Mouse (Mus musculus): ENCODE measurements around the gene Dock2. TPM values are rescaled to one million over a fixed set of nuclear protein-coding genes. Genes with fewer than 3 reads are reported as not detected.

Dock2 gene
- polyA plus RNA-seq, 2 experiments: 1.6 to 2.6 TPM

- no peak for DNase-seq (ENCODE audit: low spot score)
- Histone ChIP-seq H3K4me1 (ENCODE audit: control insufficient read depth, insufficient read depth, low read length) (no peaks in the 10 kb centered on the region), H3K4me2 (replicated peaks; ENCODE audit: low read depth, low read length, severe bottlenecking) (no peak overlapping the region), H3K9me3 (ENCODE audit: control insufficient read depth, low read length) (no peaks in the 10 kb centered on the region), H3K4me3 (replicated peaks; ENCODE audit: low read length) (no peak overlapping the region), H3K27ac (replicated peaks; ENCODE audit: low read depth, low read length) (no peak overlapping the region), H3K9ac (ENCODE audit: low read depth, low read length, severe bottlenecking) (no peak overlapping the region), H3K36me3 (ENCODE audit: control insufficient read depth, insufficient read depth, low read length) (no peaks in the 10 kb centered on the region), H3K27me3 (ENCODE audit: control insufficient read depth, insufficient read depth, low read length) (no peaks in the 10 kb centered on the region)
- TF ChIP-seq POLR2A (IDR thresholded peaks at IDR 0.05; ENCODE audit: borderline replicate concordance, extremely low read depth, insufficient read depth, insufficient read length): no peak
- 83% methylated on average over 3 of the region's 3 CpGs for WGBS
- no peak for ATAC-seq (ENCODE audit: low FRiP score, low read depth)
Measured at GRCm38 (mm10) chr11:34530971-34531370, 252.7 kb downstream of the Dock2 start.

GRCm38 (mm10) chr11:34528006-34528405 lies 255.7 kb downstream of the Dock2 start:
- Histone ChIP-seq H3K9me3 (ENCODE audit: control insufficient read depth, low read length) (no peaks in the 10 kb centered on the region), H3K4me3 (replicated peaks; ENCODE audit: low read length) (no peak overlapping the region), H3K36me3 (ENCODE audit: control insufficient read depth, insufficient read depth, low read length) (no peaks in the 10 kb centered on the region), H3K4me1 (ENCODE audit: control insufficient read depth, insufficient read depth, low read length) (no peaks in the 10 kb centered on the region), H3K27ac (replicated peaks; ENCODE audit: low read depth, low read length) (no peak overlapping the region), H3K9ac (ENCODE audit: low read depth, low read length, severe bottlenecking) (no peak overlapping the region), H3K4me2 (replicated peaks; ENCODE audit: low read depth, low read length, severe bottlenecking) (no peak overlapping the region), H3K27me3 (ENCODE audit: control insufficient read depth, insufficient read depth, low read length) (no peaks in the 10 kb centered on the region)
- DNase-seq (ENCODE audit: low spot score) (no peak), ATAC-seq (ENCODE audit: low FRiP score, low read depth) (no peak)
- no peak for TF ChIP-seq POLR2A (IDR thresholded peaks at IDR 0.05; ENCODE audit: borderline replicate concordance, extremely low read depth, insufficient read depth, insufficient read length)
- 77% methylated on average over 4 of the region's 4 CpGs for WGBS

- 87% methylated on average over 5 of the region's 5 CpGs for WGBS
- no peaks in the 10 kb centered on the region for H3K4me1 ChIP-seq (ENCODE audit: control insufficient read depth, insufficient read depth, low read length)
- no peak overlapping the region for H3K4me3 ChIP-seq (replicated peaks; ENCODE audit: low read length)
- H3K9me3 ChIP-seq (ENCODE audit: control insufficient read depth, low read length): no peaks in the 10 kb centered on the region
- H3K27ac ChIP-seq (replicated peaks; ENCODE audit: low read depth, low read length): no peak overlapping the region
- H3K9ac ChIP-seq (ENCODE audit: low read depth, low read length, severe bottlenecking): no peak overlapping the region
- TF ChIP-seq POLR2A (IDR thresholded peaks at IDR 0.05; ENCODE audit: borderline replicate concordance, extremely low read depth, insufficient read depth, insufficient read length): no peak
- H3K27me3 ChIP-seq (ENCODE audit: control insufficient read depth, insufficient read depth, low read length): no peaks in the 10 kb centered on the region
- ATAC-seq (ENCODE audit: low FRiP score, low read depth): no peak
- H3K4me2 ChIP-seq (replicated peaks; ENCODE audit: low read depth, low read length, severe bottlenecking): no peak overlapping the region
- no peak for DNase-seq (ENCODE audit: low spot score)
- H3K36me3 ChIP-seq (ENCODE audit: control insufficient read depth, insufficient read depth, low read length): no peaks in the 10 kb centered on the region
Measured at GRCm38 (mm10) chr11:34527238-34527637, 256.5 kb downstream of the Dock2 start.

- Histone ChIP-seq H3K4me3 (replicated peaks; ENCODE audit: low read length) (no peak overlapping the region), H3K4me1 (ENCODE audit: control insufficient read depth, insufficient read depth, low read length) (no peaks in the 10 kb centered on the region), H3K36me3 (ENCODE audit: control insufficient read depth, insufficient read depth, low read length) (no peaks in the 10 kb centered on the region), H3K4me2 (replicated peaks; ENCODE audit: low read depth, low read length, severe bottlenecking) (no peak overlapping the region), H3K9ac (ENCODE audit: low read depth, low read length, severe bottlenecking) (no peak overlapping the region), H3K27ac (replicated peaks; ENCODE audit: low read depth, low read length) (no peak overlapping the region), H3K9me3 (ENCODE audit: control insufficient read depth, low read length) (no peaks in the 10 kb centered on the region), H3K27me3 (ENCODE audit: control insufficient read depth, insufficient read depth, low read length) (no peaks in the 10 kb centered on the region)
- TF ChIP-seq POLR2A (IDR thresholded peaks at IDR 0.05; ENCODE audit: borderline replicate concordance, extremely low read depth, insufficient read depth, insufficient read length): no peak
- 63% methylated on average over 7 of the region's 7 CpGs for WGBS
- ATAC-seq (ENCODE audit: low FRiP score, low read depth) (no peak), DNase-seq (ENCODE audit: low spot score) (no peak)
Measured at GRCm38 (mm10) chr11:34525096-34525891, 258.4 kb downstream of the Dock2 start.

- WGBS: 63% methylated on average over 4 of the region's 4 CpGs
- ATAC-seq (ENCODE audit: low FRiP score, low read depth): no peak
- Histone ChIP-seq H3K4me1 (ENCODE audit: control insufficient read depth, insufficient read depth, low read length) (no peaks in the 10 kb centered on the region), H3K27ac (replicated peaks; ENCODE audit: low read depth, low read length) (no peak overlapping the region), H3K4me2 (replicated peaks; ENCODE audit: low read depth, low read length, severe bottlenecking) (no peak overlapping the region), H3K36me3 (ENCODE audit: control insufficient read depth, insufficient read depth, low read length) (no peaks in the 10 kb centered on the region), H3K9me3 (ENCODE audit: control insufficient read depth, low read length) (no peaks in the 10 kb centered on the region), H3K9ac (ENCODE audit: low read depth, low read length, severe bottlenecking) (no peak overlapping the region), H3K4me3 (replicated peaks; ENCODE audit: low read length) (no peak overlapping the region), H3K27me3 (ENCODE audit: control insufficient read depth, insufficient read depth, low read length) (no peaks in the 10 kb centered on the region)
- TF ChIP-seq POLR2A (IDR thresholded peaks at IDR 0.05; ENCODE audit: borderline replicate concordance, extremely low read depth, insufficient read depth, insufficient read length): no peak
- DNase-seq (ENCODE audit: low spot score): no peak
Measured at GRCm38 (mm10) chr11:34524586-34524985, 259.1 kb downstream of the Dock2 start.
